7 mouse cellular contexts compared by ENCODE assay signal in genomic region chr11:79919685-79920504, GRCm38 (mm10). TPM values are rescaled to one million over a fixed set of nuclear protein-coding genes. Genes with fewer than 3 reads are reported as not detected.
DNase-seq lines count a peak whose midpoint lies in the region; ATAC-seq and TF ChIP-seq lines count a peak whose summit lies in the region.

No protein-coding gene starts in this region.

- H3K27ac ChIP-seq in intestine, embryonic 15.5 days, result 0 out of 2 replicates have a peak overlapping the region, but pooled peaks have one; percentile 0
- H3K27ac ChIP-seq in midbrain, embryonic 14.5 days (replicated peaks; ENCODE audit: low read depth, low read length), result no peak overlapping the region
- no peak overlapping the region for H3K27ac ChIP-seq in spleen, adult 2 months (ENCODE audit: insufficient read depth, low read length)

- no peak for TF ChIP-seq POLR2A in spleen, adult 2 months (IDR thresholded peaks at IDR 0.05; ENCODE audit: low read depth, low read length)

- peak; percentile 94; the same call in 1 of the 2 replicates for TF ChIP-seq CTCF in spleen, adult 2 months (IDR thresholded peaks at IDR 0.05; ENCODE audit: extremely low read depth, insufficient read depth, insufficient read length, insufficient replicate concordance)

- no peak overlapping the region for H3K9ac ChIP-seq in intestine, embryonic 15.5 days
- H3K9ac ChIP-seq in midbrain, embryonic 14.5 days (replicated peaks; ENCODE audit: low read length), result no peak overlapping the region

- 0 out of 2 replicates have a peak, but pooled peaks cover 5% of the 10 kb centered on the region for H3K4me1 ChIP-seq in intestine, embryonic 15.5 days (replicated peaks)
- peaks cover 3% of the 10 kb centered on the region; the same call in 1 of the 2 replicates for H3K4me1 ChIP-seq in midbrain, embryonic 14.5 days (ENCODE audit: control insufficient read depth, insufficient read depth, low read length)
- H3K4me1 ChIP-seq in spleen, adult 2 months (ENCODE audit: control insufficient read depth, insufficient read depth, insufficient read length), result no peaks in the 10 kb centered on the region

- DNase-seq in adrenal gland, adult (ENCODE audit: inconsistent age in 2 of 2, low spot score in 1 of 2), result peak; percentile 79 to 94
- DNase-seq in cerebellum, postnatal 36 days, result peak; percentile 85 to 93
- peak; percentile 66 to 76 for DNase-seq in gastrocnemius, adult 8-10 months (ENCODE audit: low spot score in 2 of 2)
- DNase-seq in left cerebral cortex, postnatal 14 days (ENCODE audit: low spot score in 2 of 2), result peak; percentile 80 to 91
- peak; percentile 95 for DNase-seq in midbrain, embryonic 14.5 days
- peak; percentile 46 to 66 for DNase-seq in spleen, adult 2 months (ENCODE audit: low read depth in 1 of 2, low spot score in 2 of 2)

- intact Hi-C loops in left cerebral cortex, postnatal 14 days (cut with DNase I), result loop anchor here (1.0 to 5.0 kb wide), 3 partner anchors 209 to 338 kb away; no protein-coding TSS in a partner anchor

- H3K4me3 ChIP-seq in intestine, embryonic 15.5 days (replicated peaks), result no peak overlapping the region
- H3K4me3 ChIP-seq in midbrain, embryonic 14.5 days (replicated peaks; ENCODE audit: low read depth, low read length), result no peak overlapping the region
- H3K4me3 ChIP-seq in spleen, adult 2 months (ENCODE audit: extremely low read depth, insufficient read depth, insufficient read length), result no peak overlapping the region

- WGBS in intestine, embryonic 15.5 days, result 14% methylated on average over 13 of the region's 13 CpGs
- WGBS in midbrain, embryonic 14.5 days, result 27% methylated on average over 13 of the region's 13 CpGs
- 25% methylated on average over 13 of the region's 13 CpGs for WGBS in spleen, adult 2 months

- H3K9me3 ChIP-seq in intestine, embryonic 15.5 days, result no peaks in the 10 kb centered on the region
- H3K9me3 ChIP-seq in midbrain, embryonic 14.5 days (ENCODE audit: control insufficient read depth, low read length), result no peaks in the 10 kb centered on the region

- peak; percentile 78 for ATAC-seq in intestine, embryonic 15.5 days
- peak; percentile 50; the same call in 1 of the 2 replicates for ATAC-seq in midbrain, embryonic 14.5 days (ENCODE audit: low FRiP score, low TSS enrichment)

- no peaks in the 10 kb centered on the region for H3K36me3 ChIP-seq in intestine, embryonic 15.5 days
- no peaks in the 10 kb centered on the region for H3K36me3 ChIP-seq in midbrain, embryonic 14.5 days (ENCODE audit: control insufficient read depth, insufficient read depth, low read length)
- no peaks in the 10 kb centered on the region for H3K36me3 ChIP-seq in spleen, adult 2 months (ENCODE audit: control insufficient read depth, insufficient read depth, low read length)

- H3K27me3 ChIP-seq in intestine, embryonic 15.5 days (replicated peaks), result no peaks in the 10 kb centered on the region
- no peaks in the 10 kb centered on the region for H3K27me3 ChIP-seq in midbrain, embryonic 14.5 days (ENCODE audit: control insufficient read depth, insufficient read depth, low read length)
- H3K27me3 ChIP-seq in spleen, adult 2 months (ENCODE audit: control insufficient read depth, insufficient read depth, low read length), result no peaks in the 10 kb centered on the region

- 0 out of 2 replicates have a peak overlapping the region, but pooled peaks have one; percentile 3 for H3K4me2 ChIP-seq in intestine, embryonic 15.5 days (replicated peaks)
- H3K4me2 ChIP-seq in midbrain, embryonic 14.5 days (ENCODE audit: low read length), result no peak overlapping the region

RNA-seq across cellular contexts. Expression of gene Utp6, which starts 42.3 kb away (rescaled TPM):
- total RNA-seq in gastrocnemius, adult 8-10 months (2022), result 10 to 100 TPM; 28.0 to 36.7 (median 29.4) TPM
- polyA plus RNA-seq in intestine, embryonic 15.5 days (2015; fragmentation: Nextera tagmentation; extraction: Ambion mirVana), result 47.0 and 50.0 TPM in 2 replicates
- 10 to 100 TPM; 26.3 to 26.9 TPM for total RNA-seq in left cerebral cortex, postnatal 14 days (2021)
- polyA plus RNA-seq in midbrain, embryonic 14.5 days (2014; fragmentation: Nextera tagmentation; extraction: Ambion mirVana), result 32.9 and 51.9 TPM in 2 replicates
- polyA plus RNA-seq in spleen, adult 2 months (2012; rRNA removed), result 2.6 and 2.7 TPM in 2 replicates
